Mouse (Mus musculus) forebrain, embryonic 12.5 days (tissue): ENCODE results near the gene Prrt2. TPM values are rescaled to one million over a fixed set of nuclear protein-coding genes. Genes with fewer than 3 reads are reported as not detected.

Experiments used
- ATAC-seq: fragments of 200-750 bp; cut with Nextera tagmentation; 2 replicates; pipeline ENCODE4 v1.8.0; 2017; ENCODE audit warnings: moderate TSS enrichment; ENCODE audit not compliant: low FRiP score
- H3K27ac ChIP-seq: fragments of 300-500 bp; sonication (generic); 2 replicates; pipeline ENCODE4 v1.5.1; 2016; ENCODE audit warnings: mild to moderate bottlenecking
- H3K27me3 ChIP-seq: fragments of 300-500 bp; sonication (generic); 2 replicates; pipeline ENCODE4 v1.6.1; 2016; ENCODE audit warnings: mild to moderate bottlenecking
- H3K36me3 ChIP-seq: fragments of 300-500 bp; sonication (generic); replicated peaks from 2 replicates; pipeline ENCODE4 v1.6.1; 2016; ENCODE audit warnings: mild to moderate bottlenecking
- H3K4me1 ChIP-seq: fragments of 300-500 bp; sonication (generic); 2 replicates; pipeline ENCODE4 v1.6.1; 2016
- H3K4me2 ChIP-seq: fragments of 300-500 bp; sonication (generic); 2 replicates; pipeline ENCODE4 v1.6.1; 2016; ENCODE audit warnings: mild to moderate bottlenecking, moderate library complexity
- H3K4me3 ChIP-seq: fragments of 300-500 bp; sonication (generic); replicated peaks from 2 replicates; pipeline ENCODE4 v1.5.1; 2016; ENCODE audit warnings: mild to moderate bottlenecking
- H3K9ac ChIP-seq: fragments of 300-500 bp; sonication (generic); 2 replicates; pipeline ENCODE4 v1.6.1; 2016; ENCODE audit warnings: mild to moderate bottlenecking
- H3K9me3 ChIP-seq: fragments of 300-500 bp; sonication (generic); 2 replicates; pipeline ENCODE4 v1.6.1; 2016
- WGBS: fragments of 180-500 bp; shearing (Covaris S2); methylation state at CpG from one replicate; pipeline ENCODE4 v1.1.7; 2016; 5-methylcytosine and 5-hydroxymethylcytosine counted together
- polyA plus RNA-seq: library from polyadenylated mRNA; unstranded; fragments of >200 nt; fragmentation: Nextera tagmentation; extraction: Ambion mirVana; gene quantifications from 2 replicates; pipeline ENCODE4 v1.2.1, GENCODE M21; 2016

The Prrt2 gene
- polyA plus RNA-seq, 1 experiment from 2014 or later, result 5.0 TPM

DNA sequence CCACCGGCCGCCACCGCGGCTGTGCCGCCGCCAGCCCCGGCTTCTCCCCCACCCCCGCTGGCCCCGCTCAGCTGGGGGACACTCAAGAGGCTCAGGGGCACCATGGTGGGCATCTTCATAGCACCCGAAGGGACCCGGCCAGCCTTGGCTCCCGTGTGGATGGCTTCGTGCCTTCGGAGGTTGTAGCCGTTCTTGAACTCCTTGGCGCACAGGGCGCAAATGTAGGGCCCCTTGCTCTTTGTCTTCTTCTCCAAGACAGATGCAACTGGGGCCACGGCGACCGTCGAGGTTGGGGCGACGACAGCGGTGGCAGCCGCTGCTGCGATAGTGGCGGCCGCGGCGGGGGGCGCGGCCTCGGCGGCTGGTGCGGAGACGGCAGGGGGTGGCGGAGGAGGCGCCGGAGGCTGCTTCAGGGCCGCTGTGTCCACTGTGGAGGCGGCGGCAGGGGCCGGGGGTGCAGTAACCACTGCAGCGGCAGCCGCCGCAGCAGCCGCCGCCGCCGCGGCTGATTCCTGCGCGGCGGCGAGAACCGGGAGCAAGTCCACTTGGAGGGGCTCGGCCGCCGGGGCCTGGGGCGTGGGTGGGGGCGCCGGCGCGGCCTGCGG, 4.6 kb upstream of the Prrt2 start:
- H3K4me1 ChIP-seq, result peaks cover 54% of the 10 kb centered on the region
- peak overlapping the region; percentile 100 for H3K9ac ChIP-seq
- H3K4me2 ChIP-seq, result peak overlapping the region; percentile 90
- WGBS, result under 1% methylated on average over 61 of the region's 65 CpGs
- peak overlapping the region; percentile 98 for H3K4me3 ChIP-seq
- H3K9me3 ChIP-seq, result no peaks in the 10 kb centered on the region
- no peaks in the 10 kb centered on the region for H3K27me3 ChIP-seq
- no peak for ATAC-seq
- H3K36me3 ChIP-seq, result peaks cover 61% of the 10 kb centered on the region
- H3K27ac ChIP-seq, result peak overlapping the region; percentile 100

DNA sequence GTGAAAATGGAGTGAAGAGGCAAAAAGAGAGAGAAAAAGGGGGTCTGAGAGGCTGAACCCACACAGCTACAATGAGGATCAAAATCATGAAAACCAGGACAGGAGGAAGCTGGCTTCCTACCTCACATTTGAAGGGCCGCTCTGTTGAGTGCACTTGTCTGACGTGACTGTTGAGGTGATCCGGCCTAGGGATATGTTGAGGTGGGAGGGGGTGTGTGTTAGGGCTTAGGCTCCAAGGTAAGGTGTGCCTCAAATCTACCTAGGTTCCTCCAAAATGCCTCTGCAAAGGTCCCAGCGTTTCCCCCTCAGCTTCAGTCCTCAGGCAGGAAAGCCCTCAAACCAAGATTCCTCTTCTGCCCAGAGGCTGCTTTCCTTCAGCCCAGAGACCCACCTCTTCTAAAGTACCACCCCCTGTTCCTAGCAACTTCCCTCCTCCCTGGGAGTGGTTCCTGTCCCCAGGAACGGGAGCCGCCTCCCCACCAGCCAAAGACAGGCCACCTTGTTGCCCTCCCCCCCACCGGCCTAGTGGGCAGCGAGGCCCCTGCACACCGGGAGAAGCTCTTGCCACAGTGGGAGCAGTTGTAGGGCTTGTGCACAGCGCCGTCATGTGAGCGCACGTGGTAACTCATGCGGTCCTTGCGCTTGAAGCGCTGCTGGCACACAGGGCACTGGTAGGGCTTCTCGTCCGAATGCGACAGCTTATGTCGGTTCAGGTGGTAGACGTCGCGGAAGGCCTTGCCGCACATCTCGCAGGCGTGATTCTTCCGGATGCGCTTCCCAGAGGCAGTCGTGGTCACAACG, 3.9 kb upstream of the Prrt2 start:
- Histone ChIP-seq H3K36me3 (peaks cover 55% of the 10 kb centered on the region), H3K4me2 (peak overlapping the region; percentile 90), H3K27me3 (no peaks in the 10 kb centered on the region), H3K4me3 (peak overlapping the region; percentile 98), H3K9me3 (no peaks in the 10 kb centered on the region), H3K4me1 (peaks cover 61% of the 10 kb centered on the region), H3K27ac (peak overlapping the region; percentile 100), H3K9ac (peak overlapping the region; percentile 100)
- WGBS, result 1% methylated on average over 30 of the region's 30 CpGs
- ATAC-seq, result peak; percentile 33

DNA sequence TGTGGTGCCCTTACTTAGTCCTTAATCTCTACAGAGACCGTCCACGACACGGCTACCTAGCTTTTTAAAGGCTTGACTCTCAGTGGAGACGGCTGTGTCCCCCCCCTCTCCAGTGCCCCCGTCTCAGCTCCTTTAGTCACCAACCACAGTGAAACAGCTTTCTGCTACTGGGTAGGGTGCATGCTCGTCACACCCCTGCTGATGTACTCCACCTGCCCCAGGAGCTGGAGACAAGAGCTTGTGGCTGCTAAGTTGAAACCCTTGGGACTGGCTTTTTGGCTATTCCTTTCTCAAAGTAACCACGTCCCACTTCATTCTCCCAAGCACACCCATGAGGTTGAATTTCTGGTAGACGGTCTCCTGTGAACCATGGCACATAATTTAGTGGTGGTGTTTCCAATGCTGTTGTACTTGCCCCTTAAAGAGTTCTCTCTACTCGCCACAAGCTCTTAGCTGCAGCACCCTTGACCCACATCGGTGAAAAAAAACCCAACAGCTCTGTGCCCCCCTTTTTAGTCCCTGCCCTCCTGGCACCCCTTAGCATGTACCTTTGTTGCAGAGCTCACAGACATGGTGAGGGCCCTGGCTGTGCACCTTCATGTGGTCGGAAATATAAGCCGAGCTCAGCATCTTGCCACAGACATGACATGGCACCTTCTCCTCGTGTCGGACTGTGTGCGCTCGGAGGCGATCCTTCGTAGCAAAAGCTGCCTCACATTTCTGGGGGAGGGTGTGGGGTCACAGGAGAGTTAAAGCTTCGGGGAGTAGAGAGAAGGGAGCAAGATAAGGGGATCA, 3.1 kb upstream of the Prrt2 start:
- Histone ChIP-seq H3K4me1 (peaks cover 69% of the 10 kb centered on the region), H3K27ac (peak overlapping the region; percentile 100), H3K4me2 (peak overlapping the region; percentile 90), H3K27me3 (no peaks in the 10 kb centered on the region), H3K9ac (peak overlapping the region; percentile 100), H3K36me3 (peaks cover 47% of the 10 kb centered on the region), H3K9me3 (no peaks in the 10 kb centered on the region), H3K4me3 (peak overlapping the region; percentile 98)
- 23% methylated on average over 19 of the region's 19 CpGs for WGBS
- no peak for ATAC-seq

DNA sequence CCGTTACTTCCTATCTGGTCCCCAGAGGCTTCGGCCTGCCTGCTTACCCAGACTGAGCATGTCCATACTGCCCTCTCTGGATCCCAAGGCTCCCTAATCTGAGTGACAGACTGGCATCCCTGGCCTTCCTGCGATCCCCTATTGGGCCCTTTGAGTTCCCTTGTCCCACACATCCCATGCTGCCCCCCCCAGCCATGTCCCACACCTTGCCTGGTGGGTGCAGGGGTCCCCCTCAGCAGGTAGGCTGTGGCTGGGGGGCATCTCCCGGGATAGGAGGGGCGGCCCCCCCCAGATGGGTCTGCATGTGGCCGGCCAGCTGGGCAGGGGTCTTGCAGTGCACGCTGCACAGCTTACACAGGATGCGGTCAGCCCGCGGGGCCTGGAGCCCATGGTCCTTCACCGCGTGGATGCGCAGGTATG, 2.3 kb upstream of the Prrt2 start:
- WGBS, result 73% methylated on average over 13 of the region's 13 CpGs
- H3K27ac ChIP-seq, result peak overlapping the region; percentile 100
- peaks cover 39% of the 10 kb centered on the region for H3K36me3 ChIP-seq
- no peaks in the 10 kb centered on the region for H3K9me3 ChIP-seq
- peak overlapping the region; percentile 90 for H3K4me2 ChIP-seq
- peaks cover 76% of the 10 kb centered on the region for H3K4me1 ChIP-seq
- H3K27me3 ChIP-seq, result no peaks in the 10 kb centered on the region
- peak overlapping the region; percentile 98 for H3K4me3 ChIP-seq
- ATAC-seq, result no peak
- H3K9ac ChIP-seq, result peak overlapping the region; percentile 100

DNA sequence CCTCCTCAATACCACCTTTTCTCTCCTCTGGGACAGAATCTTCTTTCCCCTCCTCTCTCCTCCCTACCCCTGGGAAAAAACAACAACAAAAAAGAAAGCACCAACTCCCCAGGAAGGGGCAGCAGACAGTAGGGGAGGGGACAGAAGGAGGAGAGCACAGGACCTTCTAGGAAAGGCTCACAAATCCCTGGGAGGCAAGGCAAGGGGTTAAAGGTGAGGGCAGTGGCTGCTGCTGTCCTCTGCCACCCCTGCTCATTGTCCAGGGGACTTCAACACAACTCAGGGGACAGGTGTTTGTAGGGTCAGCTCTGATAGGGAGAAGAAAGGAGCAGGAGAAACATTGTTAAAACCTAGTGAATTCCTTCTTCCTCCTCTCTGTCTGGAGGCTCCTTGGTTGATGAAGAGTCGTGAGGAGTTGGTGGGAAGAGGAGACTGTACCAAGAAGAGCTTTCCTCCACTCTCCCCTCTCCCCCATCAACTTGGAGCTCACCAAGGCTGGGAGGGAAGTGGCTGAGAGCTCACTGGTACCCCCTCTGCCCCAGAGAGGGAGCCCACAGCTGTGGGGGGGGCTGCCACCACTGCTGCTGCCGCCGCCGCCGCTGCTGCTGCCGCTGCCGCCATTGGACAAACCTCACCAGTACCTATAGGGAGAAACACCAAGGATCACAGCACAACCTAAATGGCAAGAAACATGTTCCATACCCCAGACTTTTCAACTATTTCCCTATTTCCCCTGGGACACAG, 1.7 kb upstream of the Prrt2 start:
- H3K9ac ChIP-seq, result peak overlapping the region; percentile 100
- peak overlapping the region; percentile 98 for H3K4me3 ChIP-seq
- H3K36me3 ChIP-seq, result peaks cover 33% of the 10 kb centered on the region
- peak overlapping the region; percentile 90 for H3K4me2 ChIP-seq
- peak overlapping the region; percentile 100 for H3K27ac ChIP-seq
- H3K9me3 ChIP-seq, result no peaks in the 10 kb centered on the region
- no peaks in the 10 kb centered on the region for H3K27me3 ChIP-seq
- H3K4me1 ChIP-seq, result peaks cover 76% of the 10 kb centered on the region
- ATAC-seq, result no peak
- 76% methylated on average over 7 of the region's 7 CpGs for WGBS

DNA sequence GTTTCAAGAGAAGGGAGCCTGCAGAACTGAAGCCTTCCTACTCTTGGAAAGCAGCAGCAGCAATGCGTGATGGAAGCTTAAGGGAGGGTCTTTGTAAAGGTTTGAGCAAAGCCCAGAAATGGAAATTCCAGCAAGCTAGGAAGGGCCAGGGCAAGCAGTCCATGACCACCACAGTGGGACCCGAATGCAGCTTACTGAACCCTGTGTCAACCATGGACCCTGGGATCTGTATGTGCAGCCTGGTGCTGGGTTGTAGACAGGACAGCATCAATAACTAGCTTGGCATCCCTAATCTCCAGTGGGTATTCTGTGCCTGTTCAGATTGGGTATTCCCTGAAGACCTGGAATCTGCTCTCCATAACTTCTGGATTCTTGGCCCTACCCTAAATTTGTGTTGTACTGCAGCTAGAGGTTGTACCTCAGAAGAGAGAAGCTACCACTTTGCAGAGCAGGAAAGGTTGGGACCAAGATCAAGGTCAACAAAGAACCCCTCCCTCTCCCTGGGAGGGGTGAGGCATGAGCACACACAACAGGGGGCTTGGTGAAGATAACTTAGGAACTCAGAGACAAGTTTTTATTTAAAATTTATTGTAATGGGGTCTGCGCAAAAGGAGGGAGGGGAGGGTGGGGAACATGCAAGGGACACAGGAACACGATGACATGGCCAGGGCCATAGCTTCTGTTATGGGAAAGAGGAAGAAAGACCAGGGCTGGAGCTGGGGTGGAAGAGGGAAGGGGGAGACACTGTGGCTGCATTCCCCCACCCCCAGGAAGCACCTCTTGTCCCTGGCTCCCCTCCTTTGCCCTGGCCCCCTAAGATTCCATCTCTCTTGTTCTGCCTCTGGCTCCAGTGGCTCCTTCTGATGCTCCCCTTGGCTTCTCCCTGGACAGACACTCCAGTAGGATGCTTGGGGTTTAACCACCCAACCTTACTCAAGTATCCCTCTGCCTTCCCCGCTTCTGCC, 834 bp upstream of the Prrt2 start:
- Histone ChIP-seq H3K36me3 (peaks cover 33% of the 10 kb centered on the region), H3K4me3 (peak overlapping the region; percentile 98), H3K9me3 (no peaks in the 10 kb centered on the region), H3K9ac (peak overlapping the region; percentile 100), H3K4me2 (peak overlapping the region; percentile 90), H3K4me1 (peaks cover 77% of the 10 kb centered on the region), H3K27ac (peak overlapping the region; percentile 100), H3K27me3 (no peaks in the 10 kb centered on the region)
- WGBS, result 33% methylated on average over 5 of the region's 5 CpGs
- no peak for ATAC-seq

DNA sequence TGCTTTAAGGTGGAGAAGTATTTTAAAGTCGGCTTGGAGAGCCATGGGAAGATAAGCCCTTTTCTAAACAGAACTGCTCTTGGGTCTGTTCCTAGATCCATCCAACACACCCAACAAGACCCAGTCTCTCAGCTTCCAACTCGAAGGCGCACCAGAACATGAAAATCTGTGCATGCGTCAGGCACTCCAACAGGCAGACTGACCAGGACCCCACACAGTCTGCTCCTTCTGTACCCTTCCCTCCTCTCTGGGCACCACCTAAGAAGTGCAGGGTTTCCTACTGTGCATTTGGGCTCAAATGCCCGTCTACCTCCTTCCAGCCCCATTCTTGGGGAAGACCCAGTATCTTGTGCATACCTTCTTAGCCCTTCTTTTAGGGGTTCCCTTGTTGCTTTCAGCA, 520 bp downstream of the Prrt2 start:
- Histone ChIP-seq H3K27ac (peak overlapping the region; percentile 100), H3K4me3 (peak overlapping the region; percentile 48), H3K4me2 (peak overlapping the region; percentile 90), H3K9me3 (no peaks in the 10 kb centered on the region), H3K4me1 (peaks cover 84% of the 10 kb centered on the region), H3K27me3 (no peaks in the 10 kb centered on the region), H3K36me3 (peaks cover 37% of the 10 kb centered on the region), H3K9ac (peak overlapping the region; percentile 72)
- ATAC-seq, result no peak
- 23% methylated on average over 5 of the region's 5 CpGs for WGBS

DNA sequence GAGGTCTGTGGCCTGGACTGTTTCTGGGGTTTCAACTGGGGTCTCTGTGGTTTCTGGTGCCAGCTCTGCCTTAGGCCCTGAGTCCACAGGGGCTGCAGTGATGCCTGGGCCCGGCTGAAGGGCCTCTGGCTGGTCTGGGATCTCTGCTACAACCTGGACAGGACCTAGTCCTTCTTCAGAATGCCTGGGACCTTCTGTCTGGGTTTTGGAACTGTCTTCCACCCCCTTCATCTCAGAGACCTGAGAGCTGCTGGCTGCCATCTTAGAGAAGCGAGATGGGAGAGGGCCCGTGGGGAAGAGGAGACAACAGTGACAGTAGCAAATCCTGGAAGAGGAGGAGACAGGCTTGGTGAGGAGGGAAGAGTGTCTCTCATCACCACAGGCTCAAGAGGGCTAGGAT, 980 bp downstream of the Prrt2 start:
- peak overlapping the region; percentile 90 for H3K4me2 ChIP-seq
- WGBS, result 59% methylated on average over 3 of the region's 3 CpGs
- peak overlapping the region; percentile 72 for H3K9ac ChIP-seq
- no peaks in the 10 kb centered on the region for H3K9me3 ChIP-seq
- peaks cover 41% of the 10 kb centered on the region for H3K36me3 ChIP-seq
- H3K4me1 ChIP-seq, result peaks cover 87% of the 10 kb centered on the region
- H3K4me3 ChIP-seq, result peak overlapping the region; percentile 48
- ATAC-seq, result no peak
- no peaks in the 10 kb centered on the region for H3K27me3 ChIP-seq
- H3K27ac ChIP-seq, result peak overlapping the region; percentile 100

DNA sequence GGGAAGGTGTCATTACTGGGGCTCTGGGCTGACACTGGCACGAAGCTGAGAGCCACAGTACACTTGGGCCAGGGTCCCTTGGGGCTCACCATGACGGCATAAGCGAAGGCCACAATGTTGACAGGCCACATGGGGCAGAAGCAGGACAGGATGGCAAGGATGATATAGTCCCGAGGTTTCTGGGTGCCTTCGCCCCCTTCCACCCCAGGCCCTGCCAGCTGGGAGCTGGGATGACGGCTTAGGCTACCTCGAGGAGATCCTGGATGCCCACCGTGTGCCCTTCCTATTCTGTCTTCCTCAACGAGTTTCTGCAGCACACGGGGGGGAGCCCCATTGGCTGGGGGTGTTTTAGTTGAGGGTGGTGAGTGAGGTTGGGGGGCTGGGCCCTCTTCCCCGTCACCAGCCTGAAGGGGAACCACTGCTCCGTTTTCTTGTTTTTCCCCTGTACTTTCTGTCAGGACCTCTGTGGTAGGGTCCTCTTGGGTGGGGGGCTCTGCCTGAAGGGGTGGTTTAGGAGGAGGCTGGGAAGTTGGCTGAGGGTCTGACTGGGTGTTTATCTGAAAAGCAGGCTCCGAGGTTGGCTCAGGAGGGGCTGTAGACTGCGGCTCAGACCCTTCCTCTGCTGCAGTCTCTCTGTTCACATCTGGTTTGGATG, 1.6 kb downstream of the Prrt2 start:
- Histone ChIP-seq H3K4me3 (peak overlapping the region; percentile 48), H3K4me2 (peak overlapping the region; percentile 90), H3K36me3 (peaks cover 43% of the 10 kb centered on the region), H3K9ac (peak overlapping the region; percentile 72), H3K27ac (peak overlapping the region; percentile 100), H3K9me3 (no peaks in the 10 kb centered on the region), H3K27me3 (no peaks in the 10 kb centered on the region), H3K4me1 (peaks cover 87% of the 10 kb centered on the region)
- WGBS, result 83% methylated on average over 13 of the region's 14 CpGs
- no peak for ATAC-seq

DNA sequence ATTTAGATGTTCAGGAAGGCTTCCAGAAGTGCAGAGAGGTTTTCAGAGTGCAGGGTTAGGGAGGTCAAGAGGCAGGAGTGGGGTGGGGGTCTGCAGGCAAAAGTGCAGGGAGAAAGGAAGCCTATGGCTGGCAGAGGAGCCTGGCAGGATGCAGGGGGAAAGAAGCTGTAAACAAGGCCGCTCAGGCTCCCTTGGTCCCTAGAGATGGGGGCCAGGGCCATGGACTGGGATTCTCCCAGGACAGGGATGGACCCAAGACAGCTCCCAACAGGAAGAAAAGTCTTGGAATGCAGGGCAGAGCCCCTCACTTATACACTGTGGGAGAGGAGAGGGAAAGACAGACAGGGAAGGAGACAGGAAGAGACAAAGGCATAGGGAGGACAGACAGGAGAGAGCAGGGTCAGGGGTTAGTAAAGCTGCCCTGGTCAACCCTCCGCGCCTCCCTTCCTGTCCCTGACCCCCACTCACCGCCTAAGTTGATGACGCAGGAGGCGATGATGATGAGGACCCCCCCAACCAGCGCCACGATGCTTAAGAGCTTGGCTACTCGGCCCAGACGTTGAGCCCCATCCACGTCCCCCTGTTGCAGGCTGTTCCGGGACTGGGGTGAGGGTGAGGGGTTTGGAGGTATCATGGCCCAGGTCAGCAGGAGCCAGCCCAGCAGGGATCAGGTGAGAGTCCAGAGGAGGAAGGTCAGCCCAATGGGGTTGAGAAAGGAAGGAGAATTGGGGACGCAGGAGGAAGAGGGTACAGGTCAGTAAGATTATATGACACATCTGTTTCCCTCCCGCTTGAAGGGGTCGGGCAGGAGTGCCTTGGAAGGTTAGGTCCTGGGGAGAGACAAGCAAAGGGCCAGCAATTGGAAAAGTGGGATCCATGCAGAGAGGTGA, 2.4 kb downstream of the Prrt2 start:
- peak overlapping the region; percentile 90 for H3K4me2 ChIP-seq
- H3K36me3 ChIP-seq, result peaks cover 43% of the 10 kb centered on the region
- peak overlapping the region; percentile 43; the same call in 1 of the 2 replicates for H3K27ac ChIP-seq
- no peak overlapping the region for H3K4me3 ChIP-seq
- ATAC-seq, result no peak
- no peaks in the 10 kb centered on the region for H3K27me3 ChIP-seq
- 90% methylated on average over 15 of the region's 15 CpGs for WGBS
- H3K4me1 ChIP-seq, result peaks cover 85% of the 10 kb centered on the region
- H3K9ac ChIP-seq, result peak overlapping the region; percentile 47
- H3K9me3 ChIP-seq, result no peaks in the 10 kb centered on the region
